Mouse (Mus musculus) Muller cell, postnatal 12 days (primary cell): ENCODE measurements around the gene Ccdc157.
A peak's percentile ranks its signal among the peaks of the same experiment; 100 is the strongest.
"Not testable (repeated sequence)": the region's sequence is repeated elsewhere in the genome, so short reads cannot be mapped to it uniquely, and the experiment has no call there.

ENCODE experiments used
- DNase-seq: peaks from one replicate; pipeline ENCODE4 v3.0.0-alpha.2; 2015; ENCODE audit errors: inconsistent ontology term

Ccdc157 gene

GRCm38 (mm10) chr11:4159808-4160708, at the start of gene Ccdc157, which contains the start of gene Sf3a1:
Gene Ccdc157, minus strand, starts transcription at chr11:4160293.
Gene Sf3a1, plus strand, starts transcription at chr11:4160350.
- DNase-seq = peak; percentile 93

- DNase-seq = no peak
These were observed 49.5 kb upstream of the Ccdc157 start for GRCm38 (mm10) chr11:4209556-4209955.

GRCm38 (mm10) chr11:4207655-4208054, 47.6 kb upstream of the Ccdc157 start:
- DNase-seq = no peak

GRCm38 (mm10) chr11:4206563-4206962, 46.5 kb upstream of the Ccdc157 start:
- no peak for DNase-seq

DNA sequence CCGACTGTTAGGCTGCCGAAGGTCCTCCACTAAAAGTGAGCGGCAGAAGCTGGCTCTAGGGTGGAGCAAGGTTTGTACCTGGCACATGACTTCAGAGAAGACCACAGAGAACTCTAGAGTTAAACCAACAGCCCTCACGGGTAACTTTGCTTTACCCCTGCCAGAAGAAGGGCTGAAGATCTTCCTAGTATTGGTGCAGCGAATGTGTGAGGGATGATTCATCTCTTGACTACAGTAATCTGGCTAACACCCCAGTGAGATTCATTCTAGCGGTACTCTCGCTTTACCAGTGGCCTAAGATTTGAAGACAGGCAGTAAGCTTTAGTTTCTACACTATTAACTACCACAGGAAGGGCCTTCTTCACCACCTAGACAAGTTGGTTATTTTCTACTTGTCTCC, 45.9 kb upstream of the Ccdc157 start:
- no peak for DNase-seq

- no peak for DNase-seq
These were observed 45.1 kb upstream of the Ccdc157 start for GRCm38 (mm10) chr11:4205097-4205655.

DNA sequence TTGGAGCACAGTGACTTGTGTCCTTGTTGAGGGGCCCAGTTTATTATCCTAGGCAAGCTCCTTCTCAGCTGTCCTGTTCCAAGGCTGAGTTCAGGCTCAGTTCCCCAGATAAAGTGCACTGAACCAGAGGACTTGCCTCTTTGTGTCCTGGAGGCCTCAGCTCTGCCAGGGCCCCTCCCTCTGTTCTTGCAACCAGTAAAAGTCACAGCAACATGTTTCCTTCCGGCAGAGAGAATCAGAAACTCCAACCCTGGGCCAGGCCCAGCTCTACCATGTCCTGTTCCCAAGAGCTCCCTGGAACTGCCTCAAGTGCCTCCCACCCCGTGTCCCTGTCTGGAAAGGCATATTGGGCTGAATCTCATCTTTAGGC, 43.6 kb upstream of the Ccdc157 start:
- no peak for DNase-seq

- DNase-seq = no peak
These were observed 43.1 kb upstream of the Ccdc157 start for GRCm38 (mm10) chr11:4202995-4203704.

DNA sequence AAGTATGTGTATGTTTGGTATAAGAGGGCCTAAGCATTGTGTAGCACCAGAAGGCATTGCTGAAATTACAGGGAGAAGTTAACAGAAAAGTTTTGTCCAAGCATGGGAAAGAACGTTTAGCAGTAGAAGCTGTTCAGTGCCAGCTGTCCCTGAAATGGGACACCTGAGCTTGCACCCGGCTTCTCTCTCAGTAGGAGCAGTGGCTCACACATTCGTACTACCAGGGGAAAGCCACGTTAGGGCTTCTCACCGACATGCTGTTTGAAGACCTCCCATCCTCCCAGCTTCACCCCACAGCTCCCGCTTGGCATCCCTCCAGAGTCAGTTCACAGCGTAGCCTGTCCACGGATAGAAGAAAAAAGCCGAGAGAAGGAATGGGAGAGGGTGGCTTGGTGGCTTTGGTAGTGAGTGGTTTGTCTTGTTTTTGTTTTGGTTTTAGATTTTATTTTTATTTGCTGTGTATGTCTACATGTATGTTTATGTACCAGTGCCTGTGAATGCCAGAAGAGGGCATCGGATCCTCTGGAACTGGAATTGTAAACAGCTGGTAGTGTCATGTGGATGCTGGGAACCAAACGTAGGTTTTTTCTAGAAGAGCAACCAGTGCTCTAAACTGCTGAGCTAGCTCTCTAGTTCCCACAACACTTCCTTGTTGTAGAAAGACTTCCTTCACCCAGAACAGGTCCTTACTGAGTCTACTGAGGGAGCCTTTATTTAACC, 42.0 kb upstream of the Ccdc157 start:
- no peak for DNase-seq

DNA sequence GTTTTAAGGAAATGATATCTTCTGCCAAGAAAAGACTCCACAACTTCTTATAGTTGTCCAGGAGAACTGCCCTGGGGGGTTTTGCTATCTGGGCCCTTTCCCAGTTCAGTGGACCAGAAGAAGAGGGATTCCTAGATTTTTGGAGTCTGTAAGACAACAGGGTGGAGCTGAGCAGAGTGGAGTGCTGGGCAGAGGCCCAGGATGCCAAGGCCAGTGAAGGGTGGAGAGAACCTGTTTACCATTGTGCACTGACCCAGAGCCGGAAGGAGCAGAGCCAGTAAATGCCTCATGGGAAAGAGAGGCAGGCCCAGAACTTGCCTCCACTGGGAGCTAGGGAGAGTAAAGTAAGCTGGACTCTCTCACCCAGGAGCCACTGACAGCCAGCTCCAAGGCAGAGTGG, 37.6 kb upstream of the Ccdc157 start:
- DNase-seq = peak; percentile 70

- no peak for DNase-seq
These were observed 36.5 kb upstream of the Ccdc157 start for GRCm38 (mm10) chr11:4196636-4197035.

GRCm38 (mm10) chr11:4195597-4196031, 35.5 kb upstream of the Ccdc157 start:
- no peak for DNase-seq

- no peak for DNase-seq
These were observed 33.3 kb upstream of the Ccdc157 start for GRCm38 (mm10) chr11:4193420-4193819.

DNA sequence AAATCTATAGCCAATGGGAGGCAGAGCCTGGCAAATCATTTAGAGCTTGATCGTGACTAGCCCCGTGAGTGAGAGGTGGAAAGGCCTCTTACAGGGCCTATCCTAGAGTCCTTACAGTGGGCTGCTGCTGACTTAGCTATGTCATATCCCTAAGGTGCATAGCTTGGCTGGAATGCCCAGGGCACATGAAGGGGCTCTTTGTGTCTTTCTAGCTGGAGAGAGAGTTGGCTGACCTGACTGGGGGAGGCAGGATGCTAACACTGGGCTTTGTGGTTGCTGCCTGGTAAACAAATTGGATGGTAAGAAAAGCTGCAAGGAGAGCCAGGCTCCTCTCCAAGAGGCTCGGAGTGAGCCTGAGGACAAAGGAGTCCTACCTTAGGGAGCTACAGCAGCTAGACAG, 32.7 kb upstream of the Ccdc157 start:
- DNase-seq = no peak

DNA sequence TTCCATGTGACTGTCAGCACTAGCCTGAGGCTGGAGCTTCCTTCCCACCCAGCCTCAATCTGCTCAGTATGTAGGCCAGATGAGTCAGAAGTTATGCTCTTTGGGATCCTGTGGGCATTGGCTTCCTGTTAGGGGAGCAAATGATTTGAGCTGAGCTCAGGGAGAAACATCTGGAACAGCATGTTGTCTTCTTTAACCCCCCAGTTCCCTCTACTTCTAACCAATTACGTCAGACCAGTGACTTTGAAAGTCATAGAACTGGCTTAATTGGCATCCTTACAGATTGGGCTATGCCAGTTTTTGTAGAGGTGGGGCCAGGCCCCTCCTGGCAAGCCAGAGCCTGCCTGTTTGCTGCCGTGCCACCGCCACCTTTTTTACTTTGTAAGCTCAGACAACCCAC, 30.6 kb upstream of the Ccdc157 start:
- peak; percentile 64 for DNase-seq

DNA sequence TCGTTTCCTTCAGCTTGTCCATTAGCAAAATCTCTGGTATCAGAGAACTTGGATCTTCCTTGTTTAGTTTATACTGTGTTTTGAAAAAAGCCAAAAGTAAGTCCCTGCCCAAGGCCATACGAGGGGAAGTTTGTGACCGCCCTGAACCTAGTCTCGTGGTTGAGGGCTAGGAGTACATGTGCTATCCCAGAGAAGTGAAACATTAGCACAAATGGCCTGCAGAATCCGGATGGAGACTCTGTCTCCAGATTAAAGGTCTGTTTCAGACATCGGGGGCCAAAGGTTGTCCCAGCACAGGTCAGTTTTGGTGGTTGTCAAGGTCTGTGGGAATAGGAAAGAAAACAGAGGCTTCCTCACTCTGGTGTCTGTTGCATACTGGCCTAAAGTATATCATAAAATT, 29.1 kb upstream of the Ccdc157 start:
- no peak for DNase-seq

DNA sequence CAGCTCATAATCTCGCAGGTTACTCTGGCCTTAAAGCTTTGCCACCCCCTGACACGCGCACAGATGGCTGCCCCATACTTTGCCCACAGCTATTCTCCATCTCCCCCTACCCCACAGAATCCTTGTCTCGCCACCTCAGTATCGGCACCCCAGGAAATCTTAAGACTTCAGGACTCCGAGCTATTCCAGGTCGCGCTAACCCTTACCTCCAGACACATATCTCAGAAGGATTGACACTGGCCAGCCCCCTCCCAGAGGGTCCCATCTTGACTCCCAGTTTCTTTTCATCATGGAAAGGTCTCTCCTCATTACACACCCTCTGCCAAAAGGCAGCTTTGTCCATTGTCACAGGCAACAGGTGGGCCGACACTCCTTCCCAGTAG, 27.2 kb upstream of the Ccdc157 start:
- no peak for DNase-seq

DNA sequence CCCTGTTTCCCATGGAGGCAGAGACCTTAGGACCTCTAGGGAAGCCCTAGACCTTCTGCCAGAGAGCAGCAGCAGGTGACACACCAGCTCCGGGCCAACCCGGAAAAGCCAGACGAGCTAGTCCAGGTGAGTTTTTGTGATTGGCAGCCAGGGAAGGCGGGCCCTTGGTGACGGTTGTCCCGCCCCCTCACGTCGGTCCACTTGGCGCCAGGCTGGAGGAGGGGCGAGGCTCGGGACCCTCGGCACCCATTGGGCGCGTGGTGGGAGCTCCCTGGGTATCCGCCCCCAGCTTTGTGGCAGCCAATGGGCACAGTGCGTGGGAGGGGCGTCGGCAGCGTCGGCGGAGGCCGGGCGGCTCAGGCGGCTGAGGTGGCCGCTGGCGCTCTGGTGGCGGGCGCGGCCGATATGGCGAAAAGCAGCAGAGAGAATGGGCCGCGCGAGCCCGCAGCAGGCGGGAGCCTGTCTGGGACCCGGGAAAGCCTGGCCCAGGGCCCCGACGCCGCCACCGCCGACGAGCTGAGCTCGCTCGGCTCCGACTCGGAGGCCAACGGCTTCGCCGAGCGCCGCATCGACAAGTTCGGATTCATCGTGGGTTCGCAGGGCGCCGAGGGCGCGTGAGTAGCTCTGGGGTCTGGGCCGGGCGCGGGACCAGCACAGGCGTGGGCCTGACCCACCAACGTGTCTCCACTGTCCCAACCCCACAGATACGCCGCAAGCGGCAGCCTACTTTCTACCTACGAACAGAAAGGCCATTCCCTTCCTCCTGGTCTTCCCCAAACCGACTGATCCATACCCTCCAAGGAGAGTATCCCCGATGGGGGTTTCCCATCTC, 26.6 kb upstream of the Ccdc157 start, which contains the start of gene Tbc1d10a:
Tbc1d10a (plus strand) TSS at position 304 of the 832 bp plus-strand sequence.
- DNase-seq = peak; percentile 99

DNA sequence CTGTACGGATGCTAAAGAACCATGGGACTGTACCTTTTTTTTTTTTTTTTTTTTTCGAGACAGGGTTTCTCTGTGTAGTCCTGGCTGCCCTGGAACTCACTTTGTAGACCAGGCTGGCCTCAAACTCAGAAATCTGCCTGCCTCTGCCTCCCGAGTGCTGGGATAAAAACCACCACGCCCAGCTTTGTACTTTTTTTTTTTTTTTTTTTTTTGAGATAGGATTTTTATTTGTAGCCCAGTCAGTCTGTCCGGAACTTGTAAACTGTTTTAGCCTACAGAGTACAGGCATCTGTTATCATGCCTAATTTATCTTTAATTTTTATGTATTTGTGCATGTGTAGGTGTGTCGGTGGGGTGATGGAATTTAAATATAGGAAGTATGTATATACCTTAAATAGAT, 25.4 kb upstream of the Ccdc157 start:
- DNase-seq = not testable (repeated sequence)

DNA sequence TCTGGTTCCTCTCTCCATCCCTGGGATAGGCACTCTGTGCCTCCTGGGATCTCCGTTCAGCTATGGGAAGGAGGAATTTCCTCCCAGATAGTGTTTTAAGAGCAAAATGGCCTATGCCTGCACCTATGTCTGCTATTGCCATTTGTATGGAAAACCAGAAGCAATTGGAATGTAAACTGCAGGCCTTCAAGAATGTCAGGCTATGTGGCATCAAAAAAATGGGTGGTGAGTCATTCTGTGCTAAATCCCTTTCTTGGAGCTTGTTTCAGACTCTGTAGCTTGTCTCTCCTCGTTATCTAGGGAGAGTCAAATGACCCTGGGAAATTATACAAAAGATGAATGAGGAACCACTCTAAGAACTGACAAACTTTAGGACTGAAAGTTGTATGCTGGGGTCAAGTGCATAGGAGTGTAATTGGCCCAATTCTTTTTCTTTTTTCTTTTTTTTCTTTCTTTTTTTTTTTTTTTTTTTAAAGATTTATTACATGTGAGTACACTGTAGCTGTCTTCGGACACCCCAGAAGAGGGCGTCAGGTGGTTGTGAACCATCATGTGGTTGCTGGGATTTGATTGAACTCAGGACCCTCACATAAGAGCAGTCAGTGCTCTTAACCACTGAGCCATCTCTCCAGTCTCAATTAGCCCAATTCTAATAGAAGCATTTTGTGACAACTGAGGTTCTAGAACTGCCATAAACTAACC, 24.3 kb upstream of the Ccdc157 start:
- DNase-seq = peak; percentile 81
